Mouse (Mus musculus) heart, embryonic 13.5 days (tissue): Measurements from ENCODE around the gene Lamb3. TPM values are rescaled to one million over a fixed set of nuclear protein-coding genes. Genes with fewer than 3 reads are reported as not detected.

Experiments
- polyA plus RNA-seq: library from polyadenylated mRNA; unstranded; fragments of >200 nt; fragmentation: Nextera tagmentation; extraction: Ambion mirVana; gene quantifications from 2 replicates; pipeline ENCODE4 v1.2.1, GENCODE M21; 2015

Lamb3 gene
- polyA plus RNA-seq, 1 experiment from 2014 or later: 2.3 TPM

Other genes with a start within 250 kb of the Lamb3 start
- gene Syt14, start 171.9 kb upstream of the Lamb3 start, polyA plus RNA-seq: 0.78 and 0.79 TPM in 2 replicates
- gene Diexf, start 77.4 kb upstream of the Lamb3 start, polyA plus RNA-seq: 4.9 and 5.7 TPM in 2 replicates
- gene Irf6, start 54.6 kb upstream of the Lamb3 start, polyA plus RNA-seq: 5.9 and 6.2 TPM in 2 replicates
- 11.1 and 12.8 TPM in 2 replicates for gene A130010J15Rik, start 39.7 kb upstream of the Lamb3 start, polyA plus RNA-seq
- 1.3 and 1.4 TPM in 2 replicates for gene Traf3ip3, start 6.0 kb upstream of the Lamb3 start, polyA plus RNA-seq
- gene Hsd11b1, start 56.4 kb downstream of the Lamb3 start, polyA plus RNA-seq: 1.3 and 1.9 TPM in 2 replicates
- gene G0s2, start 65.5 kb downstream of the Lamb3 start, polyA plus RNA-seq: 50.8 and 60.1 TPM in 2 replicates
- 7.5 and 8.3 TPM in 2 replicates for gene Camk1g, start 162.6 kb downstream of the Lamb3 start, polyA plus RNA-seq